Mouse (Mus musculus): ENCODE data around the gene Hlcs.

DNA sequence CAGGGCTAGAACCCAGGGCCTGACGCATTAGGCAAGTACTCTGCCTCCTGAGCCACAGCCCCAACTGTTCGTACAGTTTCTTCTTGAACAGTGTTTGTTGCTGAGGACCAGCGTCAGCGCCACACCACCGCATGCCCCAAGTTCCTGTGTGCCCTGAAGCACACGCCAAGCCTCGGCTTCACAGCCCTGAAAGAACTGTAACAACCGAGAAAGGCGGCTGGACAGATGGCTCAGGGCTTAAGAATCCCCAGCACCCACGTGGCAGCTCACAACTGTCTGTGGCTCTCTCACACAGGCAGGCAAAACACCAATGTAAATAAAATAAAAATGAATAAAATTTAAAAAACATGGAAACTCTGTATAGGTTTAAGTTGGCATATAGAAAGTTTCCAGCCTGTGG lies 104.5 kb downstream of the Hlcs start:
- no peak for TF ChIP-seq CTCF (IDR thresholded peaks at IDR 0.05; ENCODE audit: borderline replicate concordance, insufficient read depth, low read depth, low read length)
- TF ChIP-seq POLR2A (IDR thresholded peaks at IDR 0.05; ENCODE audit: borderline replicate concordance, insufficient read depth, low read length) = no peak

Data from cerebellum, adult 2 months (tissue).